Mouse (Mus musculus): ENCODE results near the gene Dnaic1.

Dnaic1 gene

GRCm38 (mm10) chr4:41573492-41573891 lies 3.9 kb downstream of the Dnaic1 start:
- DNase-seq = peak; percentile 39

- DNase-seq = no peak
These were observed 6.3 kb downstream of the Dnaic1 start for GRCm38 (mm10) chr4:41575914-41576313.

DNA sequence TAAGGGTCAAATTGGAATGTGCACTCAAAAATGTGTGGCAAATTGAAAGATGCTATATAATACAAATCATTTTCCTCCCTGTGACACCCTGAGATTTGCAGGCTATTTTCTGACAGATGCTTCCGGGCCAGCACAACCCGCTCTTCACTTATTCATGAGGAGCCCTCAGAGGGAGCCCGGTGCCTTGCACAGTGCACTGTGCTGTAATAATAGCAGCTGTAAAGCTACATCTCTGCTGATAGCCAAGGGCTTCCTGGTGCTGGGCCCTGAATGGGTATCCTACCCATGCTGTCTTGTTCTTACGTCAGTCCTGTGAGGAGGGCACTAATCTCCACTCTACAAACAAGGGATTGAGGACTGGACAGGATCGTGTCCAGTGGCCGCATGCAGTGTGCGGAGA lies 13.8 kb downstream of the Dnaic1 start:
- no peak for DNase-seq

- no peak for DNase-seq
These were observed 33.2 kb downstream of the Dnaic1 start for GRCm38 (mm10) chr4:41602818-41603217.

- DNase-seq = no peak
These were observed 35.2 kb downstream of the Dnaic1 start for GRCm38 (mm10) chr4:41604476-41605396.

DNA sequence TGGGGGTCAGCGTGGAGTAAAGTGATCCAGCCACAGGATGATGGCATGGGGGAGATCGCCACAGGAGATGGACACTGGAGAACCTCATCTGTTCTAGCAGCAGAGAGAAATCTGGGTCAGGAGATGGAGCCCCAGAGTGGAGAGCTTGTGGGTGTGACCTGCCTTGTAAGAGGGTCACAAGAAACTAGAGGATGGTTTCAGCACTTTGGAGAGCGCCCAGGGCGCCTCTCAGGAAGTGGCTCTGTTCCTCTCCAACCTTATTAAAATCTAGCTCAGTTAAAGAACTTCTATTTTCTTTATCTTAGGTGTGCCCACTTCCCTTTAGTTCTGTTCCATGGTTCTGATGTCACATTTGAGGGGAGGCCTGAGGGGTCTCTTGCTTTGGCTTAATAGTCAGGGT lies 37.2 kb downstream of the Dnaic1 start:
- DNase-seq = no peak

GRCm38 (mm10) chr4:41609681-41610593 lies 40.4 kb downstream of the Dnaic1 start:
- DNase-seq = no peak

GRCm38 (mm10) chr4:41610594-41610980 lies 41.0 kb downstream of the Dnaic1 start:
- no peak for DNase-seq

- DNase-seq = peak; percentile 46
These were observed 42.6 kb downstream of the Dnaic1 start for GRCm38 (mm10) chr4:41612166-41612565.

DNA sequence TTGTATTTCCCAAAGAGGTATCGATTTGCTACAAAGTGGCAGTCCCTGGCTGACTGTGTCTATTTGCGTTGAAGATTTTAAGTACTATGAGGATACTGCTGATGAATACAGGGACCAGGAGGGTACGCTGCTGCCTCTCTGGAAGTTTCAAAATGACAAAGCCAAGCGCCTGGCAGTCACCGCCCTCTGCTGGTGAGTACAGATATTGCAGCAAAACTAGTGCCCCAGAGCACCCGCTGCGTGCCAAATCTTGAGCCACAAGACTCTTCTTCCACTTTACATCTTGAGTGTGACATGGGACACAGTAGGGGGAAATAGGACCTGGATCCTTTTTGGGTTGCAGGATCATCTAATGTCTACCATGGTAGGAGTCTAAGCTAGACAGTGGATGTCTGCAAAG lies 44.6 kb downstream of the Dnaic1 start:
- DNase-seq = peak; percentile 89

DNA sequence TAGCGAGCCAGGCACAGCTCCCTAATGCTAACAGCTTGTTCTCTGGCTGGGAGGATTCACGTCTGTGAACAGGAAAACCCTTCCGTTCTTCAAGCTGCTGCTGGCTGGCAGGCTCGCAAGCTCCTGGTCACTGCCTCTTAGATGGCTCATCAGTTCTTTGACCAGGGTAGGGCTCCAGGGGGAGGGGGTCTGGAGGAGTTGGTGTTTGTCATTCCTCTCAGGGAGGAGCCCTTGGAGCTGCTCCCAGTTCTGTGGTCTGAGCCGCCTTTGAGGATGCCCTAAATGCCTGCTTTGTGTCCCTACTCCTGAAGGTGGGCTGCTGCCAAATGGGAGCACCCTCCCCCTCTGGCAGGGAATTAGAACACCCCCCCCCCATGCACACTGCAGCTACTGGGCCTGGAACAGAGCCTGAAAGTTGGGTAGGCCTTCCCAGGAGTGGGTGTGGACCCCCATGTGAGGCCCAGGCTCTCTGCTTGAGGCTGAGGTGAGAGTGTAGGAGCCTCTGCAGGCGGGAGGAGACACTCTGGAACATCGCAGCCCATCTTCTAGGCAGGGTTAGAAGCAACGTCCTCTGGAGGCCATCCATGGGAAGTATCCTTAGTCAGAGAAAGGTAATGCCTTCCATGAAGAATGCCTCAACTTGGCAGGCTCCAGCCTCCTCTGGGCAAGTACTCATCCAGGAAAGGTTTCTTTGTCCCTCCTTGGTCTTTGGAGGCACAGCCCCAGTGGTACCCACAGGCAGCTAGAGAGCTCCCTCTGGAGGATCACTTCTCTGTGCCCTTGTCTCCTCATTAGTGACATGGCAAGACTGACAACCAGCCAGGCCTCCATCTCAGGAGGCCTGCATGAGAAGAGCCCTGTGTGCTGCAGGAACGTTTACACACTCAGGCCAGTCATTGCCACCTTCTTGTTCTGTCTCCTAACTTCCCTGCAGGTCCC lies 46.4 kb downstream of the Dnaic1 start:
- DNase-seq = peak; percentile 74

GRCm38 (mm10) chr4:41618916-41619746 lies 49.6 kb downstream of the Dnaic1 start:
- DNase-seq = no peak

- DNase-seq = no peak
These were observed 52.5 kb downstream of the Dnaic1 start for GRCm38 (mm10) chr4:41622071-41622470.

DNA sequence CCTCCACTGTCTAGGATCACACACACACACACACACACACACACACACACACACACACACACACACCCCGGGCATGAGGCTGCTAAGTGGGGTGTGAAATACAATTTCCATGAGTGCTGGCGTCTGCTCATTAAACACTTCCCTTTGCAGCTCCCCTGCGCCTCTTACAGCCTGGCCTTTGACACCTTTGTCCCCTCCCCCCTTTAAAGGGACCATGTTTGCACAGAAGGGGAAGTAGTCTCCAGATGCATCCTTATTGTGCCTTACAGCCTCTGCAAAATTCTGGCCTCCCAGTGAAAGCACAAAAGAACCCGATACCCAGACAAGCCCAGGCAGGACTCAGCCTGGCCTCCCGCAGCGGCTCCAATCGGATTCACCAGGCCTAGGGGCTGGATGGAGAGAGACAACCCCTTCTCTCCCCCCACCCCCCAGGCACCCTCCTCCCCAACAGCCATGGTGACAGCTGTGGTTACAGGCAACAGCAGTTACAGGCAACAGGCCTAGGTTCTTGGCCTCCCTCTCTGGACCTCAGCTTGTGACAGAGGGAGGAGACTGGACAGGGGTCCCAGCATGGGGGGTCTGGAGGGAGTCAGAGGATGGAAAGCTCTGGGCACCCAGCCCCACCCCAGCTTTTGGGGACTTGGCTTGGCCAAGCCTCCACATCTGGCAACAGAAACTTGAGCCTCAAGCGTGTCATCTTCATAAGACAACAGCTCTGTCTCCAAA lies 58.8 kb downstream of the Dnaic1 start:
- DNase-seq = no peak

DNA sequence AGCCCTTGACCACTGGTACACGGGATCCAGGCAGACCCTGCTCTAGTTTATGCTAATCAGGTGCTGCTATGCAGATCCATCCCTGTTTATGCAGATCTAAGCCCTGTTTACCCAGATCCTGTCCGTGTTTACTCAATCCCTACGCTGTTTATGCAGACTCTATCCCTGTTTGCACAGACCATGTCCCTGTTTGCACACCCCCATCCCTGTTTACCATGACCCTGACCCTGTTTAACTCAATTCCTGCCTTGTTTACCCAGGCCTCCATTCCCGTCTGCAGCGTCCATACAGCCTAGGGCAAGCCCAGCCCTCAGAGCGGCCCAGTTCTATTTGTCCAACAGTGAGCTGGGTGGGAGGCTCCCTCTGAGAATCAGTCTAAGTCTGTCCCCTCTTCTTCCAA lies 60.6 kb downstream of the Dnaic1 start:
- DNase-seq = no peak

DNA sequence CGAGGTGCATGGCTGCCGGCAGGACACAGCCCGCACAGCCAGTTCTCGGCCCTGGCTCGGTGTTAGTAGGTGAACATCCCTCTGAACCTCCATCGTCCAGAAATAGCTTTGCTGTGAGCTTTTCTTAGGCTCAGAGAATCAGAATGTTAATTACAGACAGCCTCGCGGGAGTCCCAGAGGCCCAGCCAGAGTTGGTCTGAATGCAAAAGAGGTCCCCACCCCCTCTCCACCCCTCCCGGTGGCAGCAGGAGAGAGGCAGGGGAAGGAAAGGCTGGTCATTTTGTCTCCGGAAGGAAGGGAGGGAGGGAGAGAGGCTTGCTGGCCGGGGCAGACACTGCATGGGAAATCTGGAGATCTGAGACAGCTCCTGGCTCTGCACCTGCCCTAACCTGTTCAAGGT lies 61.8 kb downstream of the Dnaic1 start:
- DNase-seq = no peak

DNA sequence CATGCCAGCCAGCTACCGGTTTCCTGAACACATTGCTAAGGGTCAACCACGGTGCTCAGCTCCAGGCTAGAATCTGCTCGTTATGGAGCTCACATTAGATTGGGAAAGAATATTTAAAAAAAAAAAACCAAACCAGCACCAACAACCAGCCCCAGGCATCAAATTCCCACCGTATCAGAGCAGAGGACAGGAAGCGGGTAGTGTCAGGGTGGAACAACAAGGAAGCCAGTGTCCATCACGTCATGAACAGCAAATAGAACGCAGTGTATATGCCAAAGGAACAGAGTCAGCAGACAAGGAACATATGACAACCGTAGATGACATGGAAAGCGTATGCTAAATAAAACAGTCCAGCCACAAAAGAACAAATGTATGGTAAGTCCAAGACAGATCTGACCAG lies 63.4 kb downstream of the Dnaic1 start:
- no peak for DNase-seq

- no peak for DNase-seq
These were observed 65.1 kb downstream of the Dnaic1 start for GRCm38 (mm10) chr4:41634631-41635030.

GRCm38 (mm10) chr4:41635224-41635623 lies 65.6 kb downstream of the Dnaic1 start:
- DNase-seq = no peak

GRCm38 (mm10) chr4:41635906-41636305 lies 66.3 kb downstream of the Dnaic1 start:
- DNase-seq = no peak

DNA sequence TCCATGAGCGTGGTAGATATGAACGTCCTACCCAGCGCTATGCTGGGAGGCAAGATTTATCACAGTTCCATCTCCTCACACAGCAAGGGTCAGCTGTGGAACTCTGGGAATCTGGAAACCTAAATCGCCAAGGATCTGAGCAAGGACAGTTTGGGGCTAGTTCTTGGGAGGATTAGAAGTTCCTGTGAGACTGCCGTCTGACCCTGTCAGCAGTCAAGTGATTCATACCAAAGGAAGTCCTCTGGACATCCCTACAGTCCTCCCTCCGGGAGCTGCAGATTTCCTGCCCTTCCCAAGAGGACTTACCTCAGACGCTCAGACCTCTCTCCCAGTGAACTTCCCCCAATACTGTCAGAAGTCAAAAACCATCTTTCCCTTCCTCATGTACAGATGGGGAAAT lies 66.8 kb downstream of the Dnaic1 start:
- DNase-seq = no peak

Measured in right cerebral cortex, postnatal 4 days (tissue).